Mouse (Mus musculus): ENCODE measurements around the gene Olfr695.
"Not testable (repeated sequence)": the region's sequence is repeated elsewhere in the genome, so short reads cannot be mapped to it uniquely, and the experiment has no call there.

The Olfr695 gene

GRCm38 (mm10) chr7:106716296-106716695 lies at the start of gene Olfr695:
Olfr695 (minus strand) TSS chr7:106716396.
- DNase-seq (ENCODE audit: low spot score in 2 of 2): no peak

- not testable (repeated sequence) for DNase-seq (ENCODE audit: low spot score in 2 of 2)
These were observed 44.8 kb upstream of the Olfr695 start for GRCm38 (mm10) chr7:106761008-106761407.

- no peak for DNase-seq (ENCODE audit: low spot score in 2 of 2)
These were observed 42.6 kb upstream of the Olfr695 start for GRCm38 (mm10) chr7:106758800-106759199.

- no peak for DNase-seq (ENCODE audit: low spot score in 2 of 2)
These were observed 39.1 kb upstream of the Olfr695 start, which contains the start of gene Olfr698 for GRCm38 (mm10) chr7:106755297-106755696. Olfr698 (minus strand) TSS chr7:106755397.

GRCm38 (mm10) chr7:106745811-106746210 lies 29.6 kb upstream of the Olfr695 start:
- no peak for DNase-seq (ENCODE audit: low spot score in 2 of 2)

GRCm38 (mm10) chr7:106742343-106742742 lies 26.1 kb upstream of the Olfr695 start, which contains the start of gene Olfr697:
Olfr697 (minus strand) TSS chr7:106742443.
- DNase-seq (ENCODE audit: low spot score in 2 of 2): no peak

- DNase-seq (ENCODE audit: low spot score in 2 of 2): no peak
These were observed 20.8 kb upstream of the Olfr695 start for GRCm38 (mm10) chr7:106737028-106737427.

GRCm38 (mm10) chr7:106733717-106734116 lies 17.5 kb upstream of the Olfr695 start:
- DNase-seq (ENCODE audit: low spot score in 2 of 2): no peak

- DNase-seq (ENCODE audit: low spot score in 2 of 2): not testable (repeated sequence)
These were observed 9.5 kb upstream of the Olfr695 start for GRCm38 (mm10) chr7:106725654-106726053.

- DNase-seq (ENCODE audit: low spot score in 2 of 2): no peak
These were observed 4.7 kb downstream of the Olfr695 start for GRCm38 (mm10) chr7:106711463-106711862.

GRCm38 (mm10) chr7:106707705-106708104 lies 8.5 kb downstream of the Olfr695 start:
- DNase-seq (ENCODE audit: low spot score in 2 of 2): not testable (repeated sequence)

GRCm38 (mm10) chr7:106696891-106697290 lies 19.3 kb downstream of the Olfr695 start:
- no peak for DNase-seq (ENCODE audit: low spot score in 2 of 2)

GRCm38 (mm10) chr7:106692976-106693375 lies 23.2 kb downstream of the Olfr695 start:
- DNase-seq (ENCODE audit: low spot score in 2 of 2): no peak

GRCm38 (mm10) chr7:106691714-106692113 lies 24.5 kb downstream of the Olfr695 start, which contains the start of gene Olfr694:
Olfr694 (minus strand) TSS chr7:106691814.
- DNase-seq (ENCODE audit: low spot score in 2 of 2): no peak

- DNase-seq (ENCODE audit: low spot score in 2 of 2): no peak
These were observed 30.8 kb downstream of the Olfr695 start for GRCm38 (mm10) chr7:106685382-106685781.

- DNase-seq (ENCODE audit: low spot score in 2 of 2): no peak
These were observed 35.7 kb downstream of the Olfr695 start, which contains the start of gene Olfr693 for GRCm38 (mm10) chr7:106680484-106680883. Olfr693 (minus strand) TSS chr7:106680584.

All from cerebellum, postnatal 4 days (tissue).